Mouse (Mus musculus): ENCODE results near the gene Fgf13. TPM values are rescaled to one million over a fixed set of nuclear protein-coding genes. Genes with fewer than 3 reads are reported as not detected.

Fgf13 gene
- polyA plus RNA-seq, 1 experiment from 2014 or later, result 33.0 TPM

- DNase-seq (ENCODE audit: low spot score) (no peak), ATAC-seq (ENCODE audit: low read depth) (no peak)
- WGBS, result 46% methylated on average over 2 of the region's 2 CpGs
- Histone ChIP-seq H3K36me3 (ENCODE audit: control insufficient read depth, insufficient read depth, low read length) (no peaks in the 10 kb centered on the region), H3K4me3 (ENCODE audit: low read depth, low read length) (no peak overlapping the region), H3K4me2 (ENCODE audit: low read depth, low read length) (no peak overlapping the region), H3K27me3 (replicated peaks; ENCODE audit: control insufficient read depth, insufficient read depth, low read length) (no peaks in the 10 kb centered on the region), H3K9me3 (ENCODE audit: control insufficient read depth, low read length) (no peaks in the 10 kb centered on the region), H3K27ac (replicated peaks; ENCODE audit: low read depth, low read length) (no peak overlapping the region), H3K9ac (ENCODE audit: low read depth, low read length) (no peak overlapping the region), H3K4me1 (ENCODE audit: control insufficient read depth, insufficient read depth, low read length) (no peaks in the 10 kb centered on the region)
Observed at GRCm38 (mm10) chrX:59240683-59241459, 327.0 kb downstream of the Fgf13 start.

GRCm38 (mm10) chrX:59220675-59221074, 347.2 kb downstream of the Fgf13 start:
- Histone ChIP-seq H3K9ac (ENCODE audit: low read depth, low read length) (no peak overlapping the region), H3K27ac (replicated peaks; ENCODE audit: low read depth, low read length) (no peak overlapping the region), H3K4me1 (ENCODE audit: control insufficient read depth, insufficient read depth, low read length) (no peaks in the 10 kb centered on the region), H3K4me3 (ENCODE audit: low read depth, low read length) (no peak overlapping the region), H3K27me3 (replicated peaks; ENCODE audit: control insufficient read depth, insufficient read depth, low read length) (no peaks in the 10 kb centered on the region), H3K36me3 (ENCODE audit: control insufficient read depth, insufficient read depth, low read length) (no peaks in the 10 kb centered on the region), H3K4me2 (ENCODE audit: low read depth, low read length) (no peak overlapping the region), H3K9me3 (ENCODE audit: control insufficient read depth, low read length) (no peaks in the 10 kb centered on the region)
- WGBS, result 62% methylated on average over 3 of the region's 3 CpGs
- ATAC-seq (ENCODE audit: low read depth), result no peak
- DNase-seq (ENCODE audit: low spot score), result no peak

- H3K27me3 ChIP-seq (replicated peaks; ENCODE audit: control insufficient read depth, insufficient read depth, low read length), result no peaks in the 10 kb centered on the region
- H3K4me1 ChIP-seq (ENCODE audit: control insufficient read depth, insufficient read depth, low read length), result no peaks in the 10 kb centered on the region
- ATAC-seq (ENCODE audit: low read depth) (no peak), DNase-seq (ENCODE audit: low spot score) (no peak)
- no peak overlapping the region for H3K4me2 ChIP-seq (ENCODE audit: low read depth, low read length)
- no peak overlapping the region for H3K9ac ChIP-seq (ENCODE audit: low read depth, low read length)
- no peak overlapping the region for H3K27ac ChIP-seq (replicated peaks; ENCODE audit: low read depth, low read length)
- H3K36me3 ChIP-seq (ENCODE audit: control insufficient read depth, insufficient read depth, low read length), result no peaks in the 10 kb centered on the region
- H3K9me3 ChIP-seq (ENCODE audit: control insufficient read depth, low read length), result no peaks in the 10 kb centered on the region
- no peak overlapping the region for H3K4me3 ChIP-seq (ENCODE audit: low read depth, low read length)
Observed at GRCm38 (mm10) chrX:59201146-59201545, 366.7 kb downstream of the Fgf13 start.

- 68% methylated on average over 4 of the region's 4 CpGs for WGBS
- Histone ChIP-seq H3K4me2 (ENCODE audit: low read depth, low read length) (no peak overlapping the region), H3K4me3 (ENCODE audit: low read depth, low read length) (no peak overlapping the region), H3K36me3 (ENCODE audit: control insufficient read depth, insufficient read depth, low read length) (no peaks in the 10 kb centered on the region), H3K4me1 (ENCODE audit: control insufficient read depth, insufficient read depth, low read length) (no peaks in the 10 kb centered on the region), H3K27me3 (replicated peaks; ENCODE audit: control insufficient read depth, insufficient read depth, low read length) (no peaks in the 10 kb centered on the region), H3K9ac (ENCODE audit: low read depth, low read length) (no peak overlapping the region), H3K27ac (replicated peaks; ENCODE audit: low read depth, low read length) (no peak overlapping the region), H3K9me3 (ENCODE audit: control insufficient read depth, low read length) (no peaks in the 10 kb centered on the region)
- DNase-seq (ENCODE audit: low spot score) (no peak), ATAC-seq (ENCODE audit: low read depth) (no peak)
Observed at GRCm38 (mm10) chrX:59194149-59194548, 373.7 kb downstream of the Fgf13 start.

GRCm38 (mm10) chrX:59186922-59187321, 380.9 kb downstream of the Fgf13 start:
- no peaks in the 10 kb centered on the region for H3K27me3 ChIP-seq (replicated peaks; ENCODE audit: control insufficient read depth, insufficient read depth, low read length)
- H3K36me3 ChIP-seq (ENCODE audit: control insufficient read depth, insufficient read depth, low read length), result no peaks in the 10 kb centered on the region
- DNase-seq (ENCODE audit: low spot score), result no peak
- no peak overlapping the region for H3K4me2 ChIP-seq (ENCODE audit: low read depth, low read length)
- H3K9ac ChIP-seq (ENCODE audit: low read depth, low read length), result no peak overlapping the region
- H3K27ac ChIP-seq (replicated peaks; ENCODE audit: low read depth, low read length), result no peak overlapping the region
- H3K9me3 ChIP-seq (ENCODE audit: control insufficient read depth, low read length), result no peaks in the 10 kb centered on the region
- no peak overlapping the region for H3K4me3 ChIP-seq (ENCODE audit: low read depth, low read length)
- no peak for ATAC-seq (ENCODE audit: low read depth)
- H3K4me1 ChIP-seq (ENCODE audit: control insufficient read depth, insufficient read depth, low read length), result no peaks in the 10 kb centered on the region
- WGBS, result 72% methylated on average over 4 of the region's 4 CpGs

GRCm38 (mm10) chrX:59182323-59182722, 385.5 kb downstream of the Fgf13 start:
- DNase-seq (ENCODE audit: low spot score) (no peak), ATAC-seq (ENCODE audit: low read depth) (no peak)
- H3K4me2 ChIP-seq (ENCODE audit: low read depth, low read length), result no peak overlapping the region
- no peaks in the 10 kb centered on the region for H3K9me3 ChIP-seq (ENCODE audit: control insufficient read depth, low read length)
- no peaks in the 10 kb centered on the region for H3K4me1 ChIP-seq (ENCODE audit: control insufficient read depth, insufficient read depth, low read length)
- H3K9ac ChIP-seq (ENCODE audit: low read depth, low read length), result no peak overlapping the region
- 34% methylated on average over 4 of the region's 4 CpGs for WGBS
- no peak overlapping the region for H3K27ac ChIP-seq (replicated peaks; ENCODE audit: low read depth, low read length)
- H3K27me3 ChIP-seq (replicated peaks; ENCODE audit: control insufficient read depth, insufficient read depth, low read length), result no peaks in the 10 kb centered on the region
- no peak overlapping the region for H3K4me3 ChIP-seq (ENCODE audit: low read depth, low read length)
- H3K36me3 ChIP-seq (ENCODE audit: control insufficient read depth, insufficient read depth, low read length), result no peaks in the 10 kb centered on the region

DNA sequence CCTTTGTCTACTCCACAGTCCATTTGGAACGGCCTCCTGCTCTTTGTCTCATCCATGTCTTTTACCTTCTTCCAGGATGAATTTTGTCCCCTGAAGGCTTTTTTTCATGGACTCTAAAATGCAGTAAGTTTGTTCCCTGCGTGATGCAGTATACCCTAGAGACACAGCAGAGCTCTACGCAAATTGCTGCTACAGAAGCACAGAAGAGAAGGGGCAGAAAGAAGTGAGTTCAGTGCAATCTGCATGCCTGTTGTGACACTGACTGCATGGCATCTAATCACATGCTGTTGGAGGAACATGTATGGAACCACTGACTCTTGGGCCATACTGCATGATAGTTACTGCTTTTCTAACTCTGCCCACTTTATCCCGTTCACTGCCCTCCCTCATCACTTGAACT, 388.2 kb downstream of the Fgf13 start:
- Histone ChIP-seq H3K27me3 (replicated peaks; ENCODE audit: control insufficient read depth, insufficient read depth, low read length) (no peaks in the 10 kb centered on the region), H3K4me3 (ENCODE audit: low read depth, low read length) (no peak overlapping the region), H3K9me3 (ENCODE audit: control insufficient read depth, low read length) (no peaks in the 10 kb centered on the region), H3K4me1 (ENCODE audit: control insufficient read depth, insufficient read depth, low read length) (no peaks in the 10 kb centered on the region), H3K9ac (ENCODE audit: low read depth, low read length) (no peak overlapping the region), H3K4me2 (ENCODE audit: low read depth, low read length) (no peak overlapping the region), H3K27ac (replicated peaks; ENCODE audit: low read depth, low read length) (no peak overlapping the region), H3K36me3 (ENCODE audit: control insufficient read depth, insufficient read depth, low read length) (no peaks in the 10 kb centered on the region)
- WGBS, result 43% methylated on average over 4 of the region's 4 CpGs
- ATAC-seq (ENCODE audit: low read depth) (no peak), DNase-seq (ENCODE audit: low spot score) (no peak)

GRCm38 (mm10) chrX:59179081-59179596, 388.7 kb downstream of the Fgf13 start:
- no peak overlapping the region for H3K4me2 ChIP-seq (ENCODE audit: low read depth, low read length)
- H3K4me1 ChIP-seq (ENCODE audit: control insufficient read depth, insufficient read depth, low read length), result no peaks in the 10 kb centered on the region
- no peaks in the 10 kb centered on the region for H3K36me3 ChIP-seq (ENCODE audit: control insufficient read depth, insufficient read depth, low read length)
- no peak overlapping the region for H3K9ac ChIP-seq (ENCODE audit: low read depth, low read length)
- no peak overlapping the region for H3K4me3 ChIP-seq (ENCODE audit: low read depth, low read length)
- H3K9me3 ChIP-seq (ENCODE audit: control insufficient read depth, low read length), result no peaks in the 10 kb centered on the region
- no peak overlapping the region for H3K27ac ChIP-seq (replicated peaks; ENCODE audit: low read depth, low read length)
- 24% methylated on average over 3 of the region's 3 CpGs for WGBS
- DNase-seq (ENCODE audit: low spot score), result peak; percentile 79
- ATAC-seq (ENCODE audit: low read depth), result peak; percentile 82
- H3K27me3 ChIP-seq (replicated peaks; ENCODE audit: control insufficient read depth, insufficient read depth, low read length), result no peaks in the 10 kb centered on the region

GRCm38 (mm10) chrX:59177653-59178052, 390.2 kb downstream of the Fgf13 start:
- Histone ChIP-seq H3K4me1 (ENCODE audit: control insufficient read depth, insufficient read depth, low read length) (no peaks in the 10 kb centered on the region), H3K4me3 (ENCODE audit: low read depth, low read length) (no peak overlapping the region), H3K9ac (ENCODE audit: low read depth, low read length) (no peak overlapping the region), H3K4me2 (ENCODE audit: low read depth, low read length) (no peak overlapping the region), H3K27ac (replicated peaks; ENCODE audit: low read depth, low read length) (no peak overlapping the region), H3K27me3 (replicated peaks; ENCODE audit: control insufficient read depth, insufficient read depth, low read length) (no peaks in the 10 kb centered on the region), H3K36me3 (ENCODE audit: control insufficient read depth, insufficient read depth, low read length) (no peaks in the 10 kb centered on the region), H3K9me3 (ENCODE audit: control insufficient read depth, low read length) (no peaks in the 10 kb centered on the region)
- WGBS, result 57% methylated on average over 3 of the region's 3 CpGs
- ATAC-seq (ENCODE audit: low read depth) (no peak), DNase-seq (ENCODE audit: low spot score) (no peak)
